Mouse (Mus musculus) bone marrow macrophage, adult 2 months (primary cell): ENCODE results near the gene Pcca.

Experiments used
- CTCF ChIP-seq: IDR thresholded peaks from 2 replicates; pipeline ENCODE4 v1.5.1; 2012; ENCODE audit warnings: low read depth, mild to moderate bottlenecking, low read length, moderate library complexity
- POLR2A ChIP-seq: IDR thresholded peaks from 2 replicates; pipeline ENCODE4 v1.6.1; 2012; ENCODE audit warnings: mild to moderate bottlenecking, low read depth, low read length, borderline replicate concordance

DNA sequence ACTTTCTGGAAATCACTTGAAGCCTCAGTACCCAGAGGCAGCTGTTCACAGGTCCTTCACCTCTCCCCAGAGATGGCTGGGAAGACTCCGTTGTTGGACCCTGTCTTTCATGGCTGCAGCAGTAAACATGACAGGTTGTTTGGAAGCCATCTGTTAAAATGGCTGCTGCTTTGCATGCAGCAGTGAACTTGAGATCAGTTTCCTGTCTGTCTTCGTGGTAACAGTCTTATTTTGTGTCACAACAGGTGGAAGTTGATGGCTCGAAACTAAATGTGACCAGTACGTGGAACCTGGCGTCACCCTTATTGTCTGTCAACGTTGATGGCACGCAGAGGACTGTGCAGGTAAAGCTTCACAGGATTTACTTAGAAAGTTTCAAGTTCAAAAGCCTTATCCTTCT lies 256.0 kb downstream of the Pcca start:
- no peak for TF ChIP-seq POLR2A
- TF ChIP-seq CTCF, result no peak
